Mouse (Mus musculus): ENCODE measurements around the gene Gm45799. TPM values are rescaled to one million over a fixed set of nuclear protein-coding genes. Genes with fewer than 3 reads are reported as not detected.

Gm45799 gene
- polyA plus RNA-seq (2015; fragmentation: Nextera tagmentation; extraction: Ambion mirVana): 4.1 and 17.0 TPM in 2 replicates

GRCm38 (mm10) chr7:105640233-105640893, at the start of gene Gm45799, which contains the start of gene Arfip2:
Gene Gm45799, plus strand, starts transcription at chr7:105640552.
Gene Arfip2, minus strand, starts transcription at chr7:105640416.
- Histone ChIP-seq H3K9ac (ENCODE audit: low read depth, low read length) (peak within 1 kb of the TSS; percentile 81), H3K9me3 (replicated peaks; ENCODE audit: control insufficient read depth, low read length) (no peaks in the 10 kb centered on the region), H3K4me1 (ENCODE audit: control insufficient read depth, low read depth, low read length) (peaks cover 26% of the 10 kb centered on the region), H3K36me3 (ENCODE audit: control insufficient read depth, insufficient read depth) (no peaks in the 10 kb centered on the region), H3K4me3 (ENCODE audit: low read depth, low read length) (peak within 1 kb of the TSS; percentile 85), H3K27ac (ENCODE audit: low read length) (peak within 1 kb of the TSS; percentile 81), H3K27me3 (ENCODE audit: control insufficient read depth, insufficient read depth, low read depth, low read length) (no peaks in the 10 kb centered on the region), H3K4me2 (ENCODE audit: low read depth, low read length) (peak within 1 kb of the TSS; percentile 91)
- under 1% methylated on average over 45 of the region's 45 CpGs for WGBS (ENCODE audit: insufficient replicate concordance)
- ATAC-seq (ENCODE audit: low read depth): peak; percentile 96

- no peaks in the 10 kb centered on the region for H3K36me3 ChIP-seq (ENCODE audit: control insufficient read depth, insufficient read depth)
- WGBS (ENCODE audit: insufficient replicate concordance): 33% methylated on average over 9 of the region's 9 CpGs
- no peaks in the 10 kb centered on the region for H3K9me3 ChIP-seq (replicated peaks; ENCODE audit: control insufficient read depth, low read length)
- no peak overlapping the region for H3K4me2 ChIP-seq (ENCODE audit: low read depth, low read length)
- no peaks in the 10 kb centered on the region for H3K27me3 ChIP-seq (ENCODE audit: control insufficient read depth, insufficient read depth, low read depth, low read length)
- ATAC-seq (ENCODE audit: low read depth): no peak
- no peak overlapping the region for H3K4me3 ChIP-seq (ENCODE audit: low read depth, low read length)
- no peaks in the 10 kb centered on the region for H3K4me1 ChIP-seq (ENCODE audit: control insufficient read depth, low read depth, low read length)
- H3K9ac ChIP-seq (ENCODE audit: low read depth, low read length): no peak overlapping the region
- no peak overlapping the region for H3K27ac ChIP-seq (ENCODE audit: low read length)
These were observed 37.3 kb upstream of the Gm45799 start for GRCm38 (mm10) chr7:105602860-105603623.

GRCm38 (mm10) chr7:105608467-105608866, 31.9 kb upstream of the Gm45799 start:
- Histone ChIP-seq H3K4me1 (ENCODE audit: control insufficient read depth, low read depth, low read length) (no peaks in the 10 kb centered on the region), H3K36me3 (ENCODE audit: control insufficient read depth, insufficient read depth) (no peaks in the 10 kb centered on the region), H3K4me2 (ENCODE audit: low read depth, low read length) (no peak overlapping the region), H3K27me3 (ENCODE audit: control insufficient read depth, insufficient read depth, low read depth, low read length) (no peaks in the 10 kb centered on the region), H3K27ac (ENCODE audit: low read length) (no peak overlapping the region), H3K9me3 (replicated peaks; ENCODE audit: control insufficient read depth, low read length) (no peaks in the 10 kb centered on the region), H3K9ac (ENCODE audit: low read depth, low read length) (no peak overlapping the region), H3K4me3 (ENCODE audit: low read depth, low read length) (no peak overlapping the region)
- WGBS (ENCODE audit: insufficient replicate concordance): 35% methylated on average over 3 of the region's 3 CpGs
- ATAC-seq (ENCODE audit: low read depth): no peak

- no peak overlapping the region for H3K4me3 ChIP-seq (ENCODE audit: low read depth, low read length)
- H3K4me1 ChIP-seq (ENCODE audit: control insufficient read depth, low read depth, low read length): no peaks in the 10 kb centered on the region
- no peak for ATAC-seq (ENCODE audit: low read depth)
- H3K9me3 ChIP-seq (replicated peaks; ENCODE audit: control insufficient read depth, low read length): no peaks in the 10 kb centered on the region
- H3K4me2 ChIP-seq (ENCODE audit: low read depth, low read length): no peak overlapping the region
- H3K9ac ChIP-seq (ENCODE audit: low read depth, low read length): no peak overlapping the region
- no peak overlapping the region for H3K27ac ChIP-seq (ENCODE audit: low read length)
- no peaks in the 10 kb centered on the region; the same call in 1 of the 2 replicates for H3K36me3 ChIP-seq (ENCODE audit: control insufficient read depth, insufficient read depth)
- H3K27me3 ChIP-seq (ENCODE audit: control insufficient read depth, insufficient read depth, low read depth, low read length): no peaks in the 10 kb centered on the region
- 67% methylated on average over 1 of the region's 1 CpGs for WGBS (ENCODE audit: insufficient replicate concordance)
These were observed 28.6 kb upstream of the Gm45799 start for GRCm38 (mm10) chr7:105611767-105612166.

- H3K27ac ChIP-seq (ENCODE audit: low read length): no peak overlapping the region
- no peak overlapping the region for H3K4me2 ChIP-seq (ENCODE audit: low read depth, low read length)
- no peaks in the 10 kb centered on the region for H3K27me3 ChIP-seq (ENCODE audit: control insufficient read depth, insufficient read depth, low read depth, low read length)
- 41% methylated on average over 1 of the region's 1 CpGs for WGBS (ENCODE audit: insufficient replicate concordance)
- H3K4me3 ChIP-seq (ENCODE audit: low read depth, low read length): no peak overlapping the region
- no peaks in the 10 kb centered on the region for H3K9me3 ChIP-seq (replicated peaks; ENCODE audit: control insufficient read depth, low read length)
- no peaks in the 10 kb centered on the region for H3K4me1 ChIP-seq (ENCODE audit: control insufficient read depth, low read depth, low read length)
- H3K9ac ChIP-seq (ENCODE audit: low read depth, low read length): no peak overlapping the region
- ATAC-seq (ENCODE audit: low read depth): no peak
- no peaks in the 10 kb centered on the region; the same call in 1 of the 2 replicates for H3K36me3 ChIP-seq (ENCODE audit: control insufficient read depth, insufficient read depth)
These were observed 26.0 kb upstream of the Gm45799 start for GRCm38 (mm10) chr7:105614400-105614799.

- H3K4me3 ChIP-seq (ENCODE audit: low read depth, low read length): no peak overlapping the region
- no peaks in the 10 kb centered on the region for H3K27me3 ChIP-seq (ENCODE audit: control insufficient read depth, insufficient read depth, low read depth, low read length)
- no peaks in the 10 kb centered on the region for H3K9me3 ChIP-seq (replicated peaks; ENCODE audit: control insufficient read depth, low read length)
- no peak overlapping the region for H3K9ac ChIP-seq (ENCODE audit: low read depth, low read length)
- H3K4me1 ChIP-seq (ENCODE audit: control insufficient read depth, low read depth, low read length): no peaks in the 10 kb centered on the region
- no peaks in the 10 kb centered on the region; the same call in 1 of the 2 replicates for H3K36me3 ChIP-seq (ENCODE audit: control insufficient read depth, insufficient read depth)
- no peak overlapping the region for H3K4me2 ChIP-seq (ENCODE audit: low read depth, low read length)
- H3K27ac ChIP-seq (ENCODE audit: low read length): no peak overlapping the region
- WGBS (ENCODE audit: insufficient replicate concordance): 57% methylated on average over 1 of the region's 1 CpGs
- ATAC-seq (ENCODE audit: low read depth): no peak
These were observed 24.6 kb upstream of the Gm45799 start for GRCm38 (mm10) chr7:105615720-105616119.

- 72% methylated on average over 6 of the region's 6 CpGs for WGBS (ENCODE audit: insufficient replicate concordance)
- Histone ChIP-seq H3K36me3 (ENCODE audit: control insufficient read depth, insufficient read depth) (no peaks in the 10 kb centered on the region; the same call in 1 of the 2 replicates), H3K4me2 (ENCODE audit: low read depth, low read length) (no peak overlapping the region), H3K9me3 (replicated peaks; ENCODE audit: control insufficient read depth, low read length) (no peaks in the 10 kb centered on the region), H3K9ac (ENCODE audit: low read depth, low read length) (no peak overlapping the region), H3K4me3 (ENCODE audit: low read depth, low read length) (no peak overlapping the region), H3K4me1 (ENCODE audit: control insufficient read depth, low read depth, low read length) (no peaks in the 10 kb centered on the region), H3K27ac (ENCODE audit: low read length) (no peak overlapping the region), H3K27me3 (ENCODE audit: control insufficient read depth, insufficient read depth, low read depth, low read length) (no peaks in the 10 kb centered on the region)
- no peak for ATAC-seq (ENCODE audit: low read depth)
These were observed 23.8 kb upstream of the Gm45799 start for GRCm38 (mm10) chr7:105616561-105616960.

- no peak overlapping the region for H3K4me2 ChIP-seq (ENCODE audit: low read depth, low read length)
- no peak overlapping the region for H3K9ac ChIP-seq (ENCODE audit: low read depth, low read length)
- no peak overlapping the region for H3K4me3 ChIP-seq (ENCODE audit: low read depth, low read length)
- 83% methylated on average over 22 of the region's 22 CpGs for WGBS (ENCODE audit: insufficient replicate concordance)
- H3K4me1 ChIP-seq (ENCODE audit: control insufficient read depth, low read depth, low read length): no peaks in the 10 kb centered on the region
- H3K36me3 ChIP-seq (ENCODE audit: control insufficient read depth, insufficient read depth): no peaks in the 10 kb centered on the region; the same call in 1 of the 2 replicates
- no peak overlapping the region for H3K27ac ChIP-seq (ENCODE audit: low read length)
- H3K9me3 ChIP-seq (replicated peaks; ENCODE audit: control insufficient read depth, low read length): no peaks in the 10 kb centered on the region
- ATAC-seq (ENCODE audit: low read depth): no peak
- H3K27me3 ChIP-seq (ENCODE audit: control insufficient read depth, insufficient read depth, low read depth, low read length): no peaks in the 10 kb centered on the region
These were observed 22.5 kb upstream of the Gm45799 start for GRCm38 (mm10) chr7:105617810-105618209.

GRCm38 (mm10) chr7:105619701-105620100, 20.7 kb upstream of the Gm45799 start:
- 59% methylated on average over 3 of the region's 3 CpGs for WGBS (ENCODE audit: insufficient replicate concordance)
- Histone ChIP-seq H3K9ac (ENCODE audit: low read depth, low read length) (no peak overlapping the region), H3K4me3 (ENCODE audit: low read depth, low read length) (no peak overlapping the region), H3K27me3 (ENCODE audit: control insufficient read depth, insufficient read depth, low read depth, low read length) (no peaks in the 10 kb centered on the region), H3K4me1 (ENCODE audit: control insufficient read depth, low read depth, low read length) (no peaks in the 10 kb centered on the region), H3K27ac (ENCODE audit: low read length) (no peak overlapping the region), H3K4me2 (ENCODE audit: low read depth, low read length) (no peak overlapping the region), H3K36me3 (ENCODE audit: control insufficient read depth, insufficient read depth) (no peaks in the 10 kb centered on the region; the same call in 1 of the 2 replicates), H3K9me3 (replicated peaks; ENCODE audit: control insufficient read depth, low read length) (no peaks in the 10 kb centered on the region)
- ATAC-seq (ENCODE audit: low read depth): no peak
